In the genomic region with DNA sequence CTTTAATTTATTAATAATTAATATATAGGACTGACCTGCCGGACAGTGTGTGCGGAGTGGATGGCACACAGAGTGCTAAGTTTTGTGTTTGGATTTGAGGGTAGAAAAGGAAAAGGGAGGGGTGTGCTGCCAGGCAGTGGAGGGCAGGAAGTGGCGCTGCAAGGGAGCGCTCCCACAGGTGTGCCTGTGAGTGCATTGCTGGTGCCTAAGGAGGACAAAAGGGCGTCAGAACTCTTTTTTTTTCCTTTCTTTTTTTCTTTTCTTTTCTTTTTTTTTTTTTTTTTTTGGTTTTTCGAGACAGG, we compare ENCODE assay signal across 8 mouse cellular contexts. TPM values are rescaled to one million over a fixed set of nuclear protein-coding genes. Genes with fewer than 3 reads are reported as not detected.
DNase-seq lines count a peak whose midpoint lies in the region; ATAC-seq and TF ChIP-seq lines count a peak whose summit lies in the region.

No protein-coding gene starts in this region.

- H3K9me3 ChIP-seq in lung, embryonic 16.5 days (ENCODE audit: control insufficient read depth, low read length): no peaks in the 10 kb centered on the region
- no peaks in the 10 kb centered on the region for H3K9me3 ChIP-seq in forebrain, postnatal 0 days (ENCODE audit: low read length)
- no peaks in the 10 kb centered on the region for H3K9me3 ChIP-seq in liver, embryonic 15.5 days (replicated peaks)

- no peaks in the 10 kb centered on the region for H3K36me3 ChIP-seq in lung, embryonic 16.5 days (ENCODE audit: control insufficient read depth, insufficient read depth, low read length)
- H3K36me3 ChIP-seq in forebrain, postnatal 0 days (ENCODE audit: insufficient read depth): no peaks in the 10 kb centered on the region
- no peaks in the 10 kb centered on the region for H3K36me3 ChIP-seq in liver, embryonic 15.5 days (replicated peaks)

- H3K27me3 ChIP-seq in lung, embryonic 16.5 days (ENCODE audit: control insufficient read depth, insufficient read depth, low read depth, low read length): no peaks in the 10 kb centered on the region
- no peaks in the 10 kb centered on the region for H3K27me3 ChIP-seq in forebrain, postnatal 0 days (ENCODE audit: insufficient read depth, low read length)
- H3K27me3 ChIP-seq in liver, embryonic 15.5 days: no peaks in the 10 kb centered on the region

- H3K4me1 ChIP-seq in lung, embryonic 16.5 days (replicated peaks; ENCODE audit: control insufficient read depth, insufficient read depth, low read length): no peaks in the 10 kb centered on the region
- H3K4me1 ChIP-seq in forebrain, postnatal 0 days (ENCODE audit: insufficient read depth): no peaks in the 10 kb centered on the region
- no peaks in the 10 kb centered on the region for H3K4me1 ChIP-seq in liver, embryonic 15.5 days (replicated peaks)

- no peak for TF ChIP-seq CTCF in forebrain, postnatal 0 days (IDR thresholded peaks at IDR 0.05; ENCODE audit: low read depth)

- WGBS in lung, embryonic 16.5 days: 44% methylated on average over 5 of the region's 6 CpGs
- WGBS in forebrain, postnatal 0 days: 69% methylated on average over 5 of the region's 6 CpGs
- 49% methylated on average over 6 of the region's 6 CpGs for whole genome bisulfite sequencing in liver, embryonic 15.5 days (ENCODE audit: insufficient replicate concordance)

- peak; percentile 47; the same call in 1 of the 2 replicates for ATAC-seq in lung, embryonic 16.5 days (ENCODE audit: low read depth)
- ATAC-seq in forebrain, postnatal 0 days: no peak
- ATAC-seq in liver, embryonic 15.5 days (ENCODE audit: insufficient read depth): no peak

- H3K9ac ChIP-seq in lung, embryonic 16.5 days (ENCODE audit: low read length): no peak overlapping the region
- H3K9ac ChIP-seq in forebrain, postnatal 0 days: 0 out of 2 replicates have a peak overlapping the region, but pooled peaks have one; percentile 39
- H3K9ac ChIP-seq in liver, embryonic 15.5 days: no peak overlapping the region

- intact Hi-C loops in gastrocnemius, postnatal 36 days (cut with DNase I): loop anchor here (5.0 to 10.0 kb wide), 3 partner anchors 47 to 320 kb away; a partner anchor contains a TSS

- H3K27ac ChIP-seq in lung, embryonic 16.5 days (ENCODE audit: low read length): no peak overlapping the region
- H3K27ac ChIP-seq in forebrain, postnatal 0 days (ENCODE audit: low read depth, low read length): no peak overlapping the region
- H3K27ac ChIP-seq in liver, embryonic 15.5 days (replicated peaks): no peak overlapping the region

- peak overlapping the region; percentile 39 for H3K4me3 ChIP-seq in lung, embryonic 16.5 days (ENCODE audit: low read length)
- peak overlapping the region; percentile 24 for H3K4me3 ChIP-seq in forebrain, postnatal 0 days (ENCODE audit: low read depth, low read length)
- H3K4me3 ChIP-seq in liver, embryonic 15.5 days (replicated peaks): peak overlapping the region; percentile 37

- DNase-seq in lung, postnatal 14 days: no peak
- no peak for DNase-seq in forebrain, postnatal 0 days
- DNase-seq in thymus, postnatal 14 days: peak; percentile 59
- no peak for DNase-seq in gastrocnemius, postnatal 36 days
- DNase-seq in cerebellum, postnatal 14 days: no peak
- DNase-seq in urinary bladder, postnatal 14 days (ENCODE audit: low spot score): no peak

- H3K4me2 ChIP-seq in lung, embryonic 16.5 days (ENCODE audit: low read depth, low read length): peak overlapping the region; percentile 49
- H3K4me2 ChIP-seq in forebrain, postnatal 0 days (ENCODE audit: low read depth): peak overlapping the region; percentile 45
- peak overlapping the region; percentile 57 for H3K4me2 ChIP-seq in liver, embryonic 15.5 days

RNA-seq across cellular contexts. Expression of a gene that starts 15.1 kb away (rescaled TPM):
- 257 and 269 TPM in 2 replicates for polyA plus RNA-seq in lung, embryonic 16.5 days (2015; fragmentation: Nextera tagmentation; extraction: Ambion mirVana)
- total RNA-seq in forebrain, postnatal 0 days (2014; rRNA removed): 245 and 251 TPM in 2 replicates
- 227 and 230 TPM in 2 replicates for polyA plus RNA-seq in forebrain, postnatal 0 days (2015; fragmentation: Nextera tagmentation; extraction: Ambion mirVana)
- 163 and 170 TPM in 2 replicates for polyA plus RNA-seq in liver, embryonic 15.5 days (2015; fragmentation: Nextera tagmentation; extraction: Ambion mirVana)
- 1,000 to 10,000 TPM; 1,149 to 1,583 TPM for total RNA-seq in gastrocnemius, postnatal 36 days (2021)

RNA-seq across cellular contexts. Expression of a gene that starts 28.8 kb away (rescaled TPM):
- polyA plus RNA-seq in lung, embryonic 16.5 days (2015; fragmentation: Nextera tagmentation; extraction: Ambion mirVana): 1.2 and 1.4 TPM in 2 replicates
- total RNA-seq in forebrain, postnatal 0 days (2014; rRNA removed): 0.85 and 1.5 TPM in 2 replicates
- polyA plus RNA-seq in forebrain, postnatal 0 days (2015; fragmentation: Nextera tagmentation; extraction: Ambion mirVana): 0.30 and 0.45 TPM in 2 replicates
- polyA plus RNA-seq in liver, embryonic 15.5 days (2015; fragmentation: Nextera tagmentation; extraction: Ambion mirVana): 1.4 TPM in 2 replicates
- under 1 TPM; 0.23 to 0.44 TPM for total RNA-seq in gastrocnemius, postnatal 36 days (2021)

RNA-seq across cellular contexts. Expression of a gene that starts 49.2 kb away (rescaled TPM):
- 13.3 and 14.7 TPM in 2 replicates for polyA plus RNA-seq in lung, embryonic 16.5 days (2015; fragmentation: Nextera tagmentation; extraction: Ambion mirVana)
- total RNA-seq in forebrain, postnatal 0 days (2014; rRNA removed): 18.5 and 20.4 TPM in 2 replicates
- polyA plus RNA-seq in forebrain, postnatal 0 days (2015; fragmentation: Nextera tagmentation; extraction: Ambion mirVana): 21.4 and 21.8 TPM in 2 replicates
- polyA plus RNA-seq in liver, embryonic 15.5 days (2015; fragmentation: Nextera tagmentation; extraction: Ambion mirVana): 4.2 and 4.3 TPM in 2 replicates
- 1 to 10 TPM; 4.7 to 6.3 TPM for total RNA-seq in gastrocnemius, postnatal 36 days (2021)
